Mouse (Mus musculus): ENCODE measurements at regions not wholly inside any gene's neighbourhood (a gene's known extent, or its start where the extent isn't known, plus 50 kb on each side); places are given as distances from the start of the nearest gene placed in this dataset.

GRCm38 (mm10) chr19:14035371-14035770, 122.0 kb downstream of the Olfr1505 start:
- no peak for ATAC-seq

GRCm38 (mm10) chr19:14035785-14036184, 122.5 kb downstream of the Olfr1505 start:
- no peak for ATAC-seq

GRCm38 (mm10) chr19:14036750-14037149, 123.4 kb downstream of the Olfr1505 start:
- no peak for ATAC-seq

- ATAC-seq: no peak
These were observed 129.4 kb downstream of the Olfr1505 start for GRCm38 (mm10) chr19:14042753-14043152.

GRCm38 (mm10) chr19:14045456-14045855, 132.1 kb downstream of the Olfr1505 start:
- no peak for ATAC-seq

- no peak for ATAC-seq
These were observed 138.7 kb downstream of the Olfr1505 start for GRCm38 (mm10) chr19:14052052-14052451.

GRCm38 (mm10) chr19:14080538-14080937, 167.2 kb downstream of the Olfr1505 start:
- ATAC-seq: no peak

- no peak for ATAC-seq
These were observed 171.4 kb downstream of the Olfr1505 start for GRCm38 (mm10) chr19:14084726-14085125.

GRCm38 (mm10) chr19:14090106-14090505, 176.8 kb downstream of the Olfr1505 start:
- no peak for ATAC-seq

GRCm38 (mm10) chr19:14094191-14094590, 180.9 kb downstream of the Olfr1505 start:
- ATAC-seq: no peak

GRCm38 (mm10) chr19:14096187-14096586, 182.9 kb downstream of the Olfr1505 start:
- no peak for ATAC-seq

GRCm38 (mm10) chr19:14109091-14109490, 195.8 kb downstream of the Olfr1505 start:
- ATAC-seq: no peak

- ATAC-seq: no peak
These were observed 210.2 kb downstream of the Olfr1505 start for GRCm38 (mm10) chr19:14123348-14124113.

- no peak for ATAC-seq
These were observed 211.0 kb downstream of the Olfr1505 start for GRCm38 (mm10) chr19:14124250-14124827.

GRCm38 (mm10) chr19:14124986-14125385, 211.7 kb downstream of the Olfr1505 start:
- ATAC-seq: no peak

- no peak for ATAC-seq
These were observed 215.3 kb downstream of the Olfr1505 start for GRCm38 (mm10) chr19:14128397-14129209.

- no peak for ATAC-seq
These were observed 247.9 kb downstream of the Olfr1505 start for GRCm38 (mm10) chr19:14161217-14161616.

GRCm38 (mm10) chr19:14162773-14163172, 249.4 kb downstream of the Olfr1505 start:
- ATAC-seq: no peak

GRCm38 (mm10) chr19:14165775-14166174, 252.4 kb downstream of the Olfr1505 start:
- ATAC-seq: no peak

GRCm38 (mm10) chr19:14180244-14180643, 266.9 kb downstream of the Olfr1505 start:
- no peak for ATAC-seq

GRCm38 (mm10) chr19:14180956-14181355, 267.6 kb downstream of the Olfr1505 start:
- no peak for ATAC-seq

GRCm38 (mm10) chr19:14181661-14182415, 268.5 kb downstream of the Olfr1505 start:
- ATAC-seq: no peak

- no peak for ATAC-seq
These were observed 278.5 kb downstream of the Olfr1505 start for GRCm38 (mm10) chr19:14191820-14192219.

All from inflammation-experienced regulatory T-cells, adult 6 months (primary cell).